Mouse (Mus musculus): ENCODE results near the gene Sqor.

GRCm38 (mm10) chr2:122725604-122726003 lies 39.4 kb upstream of the Sqor start:
- TF ChIP-seq CTCF (IDR thresholded peaks at IDR 0.05; ENCODE audit: low read depth) (peak; percentile 75), EP300 (optimal IDR thresholded peaks at IDR 0.05) (no peak)

Measured in stomach, postnatal 0 days (tissue).